17 mouse cellular contexts compared by ENCODE assay signal in the genomic region with DNA sequence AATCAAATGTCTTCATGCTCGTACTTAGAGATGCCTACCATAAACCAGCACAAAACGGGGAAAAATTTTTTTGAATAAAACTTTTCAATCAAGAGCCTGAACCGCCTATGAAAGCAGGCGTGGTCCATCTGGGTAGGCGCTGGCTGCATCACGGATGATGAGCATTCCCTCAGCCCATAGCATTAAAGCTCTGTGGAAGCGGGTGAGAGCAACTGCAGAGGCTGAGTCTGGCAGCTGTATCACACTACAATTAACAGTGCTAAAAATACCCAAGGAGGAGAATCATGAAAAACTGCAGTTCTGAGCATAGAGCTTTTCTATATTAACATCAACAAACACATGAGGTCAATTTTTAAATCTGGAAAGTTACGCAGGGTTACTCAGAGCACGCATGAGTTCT. TPM values are rescaled to one million over a fixed set of nuclear protein-coding genes. Genes with fewer than 3 reads are reported as not detected.
DNase-seq lines count a peak whose midpoint lies in the region; ATAC-seq lines count a peak whose summit lies in the region.
"Had no signal": no experiment of that assay in that cellular context is flagged by ENCODE, and none has a peak within 500 bp of the region (broad histone marks: within the 10 kb centered on the region; RNA-seq: fewer than 3 reads in every experiment).

No protein-coding gene starts in this region.

- H3K36me3 ChIP-seq in embryonic facial prominence, embryonic 10.5 days (replicated peaks): peaks cover 14% of the 10 kb centered on the region
- H3K36me3 ChIP-seq in embryonic facial prominence, embryonic 14.5 days (ENCODE audit: control insufficient read depth, insufficient read depth, low read length): 0 out of 2 replicates have a peak, but pooled peaks cover 4% of the 10 kb centered on the region
- H3K36me3 ChIP-seq: heart, embryonic 10.5 days; kidney, embryonic 15.5 days; limb, embryonic 12.5 days had no signal

- peak; percentile 55; the same call in 1 of the 2 replicates for ATAC-seq in embryonic facial prominence, embryonic 14.5 days (ENCODE audit: low read depth)

- 90% methylated on average over 9 of the region's 9 CpGs for WGBS in embryonic facial prominence, embryonic 10.5 days
- 63% methylated on average over 9 of the region's 9 CpGs for WGBS in embryonic facial prominence, embryonic 14.5 days

- H3K27me3 ChIP-seq in embryonic facial prominence, embryonic 10.5 days (replicated peaks; ENCODE audit: low read depth, poor library complexity, severe bottlenecking): no peaks in the 10 kb centered on the region
- H3K27me3 ChIP-seq in embryonic facial prominence, embryonic 14.5 days (replicated peaks; ENCODE audit: control insufficient read depth, insufficient read depth, low read length): no peaks in the 10 kb centered on the region
- H3K27me3 ChIP-seq: hindbrain, embryonic 13.5 days; kidney, embryonic 15.5 days; limb, embryonic 12.5 days; megakaryocyte, embryonic 14.5 days had no signal

- H3K27ac ChIP-seq in embryonic facial prominence, embryonic 10.5 days (replicated peaks): 0 out of 2 replicates have a peak overlapping the region, but pooled peaks have one; percentile 63
- peak overlapping the region; percentile 87 for H3K27ac ChIP-seq in embryonic facial prominence, embryonic 14.5 days (replicated peaks; ENCODE audit: low read depth, low read length)
- H3K27ac ChIP-seq: heart, embryonic 10.5 days; hindbrain, embryonic 13.5 days; kidney, embryonic 15.5 days; liver, embryonic 14.5 days had no signal

- H3K4me3 ChIP-seq in embryonic facial prominence, embryonic 10.5 days: no peak overlapping the region
- H3K4me3 ChIP-seq in embryonic facial prominence, embryonic 14.5 days (ENCODE audit: low read depth, low read length): no peak overlapping the region
- H3K4me3 ChIP-seq: heart, embryonic 10.5 days; hindbrain, embryonic 13.5 days; kidney, embryonic 15.5 days; limb, embryonic 12.5 days; megakaryocyte, embryonic 14.5 days had no signal

- H3K9ac ChIP-seq in embryonic facial prominence, embryonic 14.5 days (ENCODE audit: low read depth, low read length): no peak overlapping the region
- H3K9ac ChIP-seq: hindbrain, embryonic 13.5 days; kidney, embryonic 15.5 days; limb, embryonic 12.5 days; liver, embryonic 14.5 days had no signal

- intact Hi-C loops in left cerebral cortex, postnatal 14 days (cut with DNase I): no loop called here

- DNase-seq in left cerebral cortex, postnatal 14 days (ENCODE audit: low spot score in 2 of 2): peak; percentile 63 to 65
- DNase-seq in left cerebral cortex, adult 11 months (ENCODE audit: low spot score): no peak
- DNase-seq in embryonic facial prominence, embryonic 10.5 days (ENCODE audit: low spot score): no peak
- peak; percentile 59 for DNase-seq in embryonic facial prominence, embryonic 14.5 days (ENCODE audit: low spot score)
- peak; percentile 28 for DNase-seq in right cerebral cortex, postnatal 14 days
- no peak for DNase-seq in cerebellum, adult 8-10 months
- DNase-seq in adrenal gland, adult 18-20 months (ENCODE audit: low spot score in 2 of 2): no peak
- DNase-seq: adrenal gland, postnatal 36 days; gastrocnemius, postnatal 14 days; heart, postnatal 10 days; thymus, adult 2 months had no signal

- peaks cover 10% of the 10 kb centered on the region for H3K4me1 ChIP-seq in embryonic facial prominence, embryonic 10.5 days
- peaks cover 12% of the 10 kb centered on the region for H3K4me1 ChIP-seq in embryonic facial prominence, embryonic 14.5 days (ENCODE audit: control insufficient read depth, insufficient read depth, low read length)
- H3K4me1 ChIP-seq: kidney, embryonic 15.5 days had no signal

- peak overlapping the region; percentile 6; the same call in 1 of the 2 replicates for H3K4me2 ChIP-seq in embryonic facial prominence, embryonic 14.5 days (ENCODE audit: low read depth, low read length)
- H3K4me2 ChIP-seq: hindbrain, embryonic 13.5 days; kidney, embryonic 15.5 days; limb, embryonic 12.5 days had no signal

- peaks cover 4% of the 10 kb centered on the region; the same call in 1 of the 2 replicates for H3K9me3 ChIP-seq in embryonic facial prominence, embryonic 10.5 days
- H3K9me3 ChIP-seq in embryonic facial prominence, embryonic 14.5 days (ENCODE audit: control insufficient read depth, low read length): 0 out of 2 replicates have a peak, but pooled peaks cover 3% of the 10 kb centered on the region
- H3K9me3 ChIP-seq: heart, embryonic 10.5 days; kidney, embryonic 15.5 days; limb, embryonic 12.5 days had no signal

RNA-seq across cellular contexts. Expression of a gene that starts 23.6 kb away (rescaled TPM):
- total RNA-seq in left cerebral cortex, postnatal 14 days (2021): 10 to 100 TPM; 74.7 to 80.2 TPM
- polyA plus RNA-seq in embryonic facial prominence, embryonic 10.5 days (2016; fragmentation: Nextera tagmentation; extraction: Ambion mirVana): 14.2 and 15.0 TPM in 2 replicates
- 9.9 and 13.0 TPM in 2 replicates for polyA plus RNA-seq in embryonic facial prominence, embryonic 14.5 days (2014; fragmentation: Nextera tagmentation; extraction: Ambion mirVana)
- total RNA-seq in adrenal gland, adult 18-20 months (2021): 1 to 10 TPM; 6.0 to 6.5 TPM

Comparison
In these comparisons a context has a peak if more than half of its experiments do, and no peak if none do; other contexts are left out.
1. DNase-seq: peak in left cerebral cortex, postnatal 14 days (2 of 2), embryonic facial prominence, embryonic 14.5 days (single experiment) and right cerebral cortex, postnatal 14 days (single experiment); none in left cerebral cortex, adult 11 months (single experiment), embryonic facial prominence, embryonic 10.5 days (single experiment), cerebellum, adult 8-10 months (single experiment) and adrenal gland, adult 18-20 months (0 of 2).
2. RNA of a gene that starts 23.6 kb away (total RNA-seq): 74.7 to 80.2 TPM in left cerebral cortex, postnatal 14 days; 6.0 to 6.5 TPM in adrenal gland, adult 18-20 months; every median in the first group is over 10 times any median in the second.